Mouse (Mus musculus): ENCODE data around the gene Ccl6. TPM values are rescaled to one million over a fixed set of nuclear protein-coding genes. Genes with fewer than 3 reads are reported as not detected.
"Not testable (repeated sequence)": the region's sequence is repeated elsewhere in the genome, so short reads cannot be mapped to it uniquely, and the experiment has no call there.

Gene Ccl6
- total RNA-seq, 2 experiments from 2014 or later, result 5.5 to 9.3 TPM

DNA sequence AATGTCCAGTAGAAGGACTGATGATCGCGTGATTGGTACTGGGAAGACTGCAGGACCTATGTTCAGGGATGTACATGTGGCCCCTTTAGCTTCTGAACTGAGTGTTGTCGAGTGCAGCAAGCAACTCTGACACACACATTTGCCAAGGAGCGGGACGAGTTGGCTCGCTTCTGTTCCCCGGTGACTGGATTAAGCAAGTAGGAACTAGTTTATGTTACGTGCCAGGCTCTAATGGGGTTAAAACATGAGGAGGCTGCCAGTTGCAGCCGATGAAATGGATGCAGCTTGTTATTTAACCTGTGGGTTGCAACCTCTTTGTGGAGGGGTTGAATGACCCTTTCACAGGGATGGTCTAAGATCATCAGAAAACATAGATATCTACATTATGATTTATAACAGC, 24.8 kb downstream of the Ccl6 start:
- intact Hi-C loops (cut with DNase I), result no loop called here

DNA sequence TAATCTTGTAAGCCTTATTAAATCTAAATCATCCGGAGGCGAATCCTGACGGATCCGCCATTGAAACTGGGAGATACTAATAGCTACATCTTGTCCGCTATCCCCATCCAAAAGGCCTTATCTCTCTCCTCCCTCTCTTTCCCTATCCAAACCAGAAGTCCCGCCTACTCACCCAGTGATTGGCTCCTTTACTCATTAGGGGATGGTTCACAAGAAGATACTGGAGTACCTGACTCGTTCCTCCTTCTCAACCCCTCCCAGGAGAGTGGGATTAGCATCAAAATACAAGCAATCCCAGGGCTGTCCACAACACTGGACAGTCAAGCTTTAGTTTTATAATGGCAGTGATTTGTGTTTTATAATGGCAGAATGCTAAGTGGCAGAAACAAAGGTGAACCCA, 25.6 kb downstream of the Ccl6 start:
- Histone ChIP-seq H3K27ac (no peak overlapping the region), H3K4me3 (no peak overlapping the region)
- no peak for TF ChIP-seq CTCF (IDR thresholded peaks at IDR 0.05)
- intact Hi-C loops (cut with DNase I), result no loop called here
- DNase-seq, result no peak

More for the DNA sequence above, 24.8 kb downstream of the Ccl6 start:
- no peak for DNase-seq
- Histone ChIP-seq H3K27ac (no peak overlapping the region), H3K4me3 (no peak overlapping the region)
- no peak for TF ChIP-seq CTCF (IDR thresholded peaks at IDR 0.05)

DNA sequence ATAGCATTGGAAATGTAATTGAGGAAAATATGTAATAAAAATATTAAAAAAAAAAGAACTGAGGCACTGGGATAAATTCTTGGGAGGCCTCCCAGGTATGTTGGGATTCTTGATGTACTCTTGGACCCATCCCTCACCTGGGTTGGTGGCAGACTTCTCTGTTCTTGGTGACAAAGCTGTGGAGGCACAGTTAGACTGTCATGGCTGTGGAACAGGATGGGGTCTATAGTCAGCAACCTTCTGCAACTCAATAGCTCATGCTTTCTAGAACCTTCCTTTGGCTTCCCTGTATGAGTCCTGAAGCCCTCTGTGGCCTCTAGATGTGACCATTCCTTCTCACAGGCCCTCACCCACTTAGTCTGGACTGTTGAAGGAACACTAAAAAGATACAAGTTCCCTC, 26.3 kb downstream of the Ccl6 start:
- no peak overlapping the region for H3K4me3 ChIP-seq
- no peak for TF ChIP-seq CTCF (IDR thresholded peaks at IDR 0.05)
- DNase-seq, result no peak
- intact Hi-C loops (cut with DNase I), result no loop called here
- no peak overlapping the region for H3K27ac ChIP-seq

GRCm38 (mm10) chr11:83563754-83564153, 29.1 kb downstream of the Ccl6 start:
- Histone ChIP-seq H3K27ac (peak overlapping the region; percentile 29; the same call in 1 of the 2 replicates), H3K4me3 (no peak overlapping the region)
- intact Hi-C loops (cut with DNase I), result no loop called here
- peak; percentile 55 for DNase-seq
- TF ChIP-seq CTCF (IDR thresholded peaks at IDR 0.05), result no peak

DNA sequence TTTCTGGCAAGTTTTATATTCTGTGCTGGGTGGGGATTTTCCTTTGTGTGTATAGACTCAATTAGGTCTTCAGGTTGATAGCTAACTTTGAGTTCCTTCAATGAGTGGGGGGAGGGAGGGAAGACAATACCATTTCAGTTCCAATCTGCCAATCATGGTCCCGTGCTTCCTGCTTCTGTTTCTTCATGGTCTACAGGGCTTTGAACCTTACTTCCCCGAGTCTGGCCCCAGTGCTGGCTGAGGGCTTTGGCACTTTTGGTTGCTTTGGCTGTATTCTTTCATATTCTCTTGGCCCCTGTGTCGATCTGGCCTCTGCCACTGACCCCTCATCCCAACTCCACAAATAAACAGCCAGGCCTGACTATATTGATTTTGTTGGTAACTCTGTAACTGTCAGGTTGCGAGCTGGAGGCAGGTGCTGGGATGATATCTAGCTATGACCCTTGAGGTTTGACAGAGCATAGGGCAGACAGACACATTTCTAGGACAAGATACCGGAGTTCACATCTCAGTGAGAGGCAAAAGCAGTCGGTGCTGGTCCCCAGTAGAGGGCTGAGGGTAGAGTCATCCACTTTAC, 30.5 kb downstream of the Ccl6 start:
- DNase-seq, result no peak
- intact Hi-C loops (cut with DNase I), result no loop called here
- Histone ChIP-seq H3K27ac (no peak overlapping the region), H3K4me3 (no peak overlapping the region)
- no peak for TF ChIP-seq CTCF (IDR thresholded peaks at IDR 0.05)

DNA sequence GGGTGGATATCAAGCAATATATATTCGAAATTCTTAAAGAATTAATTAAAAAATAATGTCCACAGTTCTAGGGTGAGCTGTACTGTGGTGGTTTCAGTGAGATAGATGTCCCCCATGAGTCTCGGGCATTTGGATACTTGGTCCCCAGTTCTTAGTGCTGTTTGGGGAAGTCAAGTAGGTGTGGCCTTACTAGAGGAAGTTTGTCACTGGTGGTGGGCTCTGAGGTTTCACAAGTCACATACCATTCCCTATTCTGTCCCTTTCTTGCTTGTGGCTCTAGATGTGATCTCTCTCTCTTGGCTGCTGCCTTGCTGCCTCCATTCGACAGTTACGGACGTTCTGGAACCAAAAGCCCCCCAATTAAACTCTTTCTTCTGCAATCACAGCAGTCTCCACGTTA, 32.5 kb downstream of the Ccl6 start:
- Histone ChIP-seq H3K4me3 (no peak overlapping the region), H3K27ac (no peak overlapping the region)
- DNase-seq, result no peak
- intact Hi-C loops (cut with DNase I), result no loop called here
- no peak for TF ChIP-seq CTCF (IDR thresholded peaks at IDR 0.05)

GRCm38 (mm10) chr11:83557074-83557473, 35.8 kb downstream of the Ccl6 start:
- Histone ChIP-seq H3K27ac (no peak overlapping the region), H3K4me3 (no peak overlapping the region)
- TF ChIP-seq CTCF (IDR thresholded peaks at IDR 0.05), result no peak
- DNase-seq, result no peak
- intact Hi-C loops (cut with DNase I), result no loop called here

GRCm38 (mm10) chr11:83556085-83556781, 36.7 kb downstream of the Ccl6 start:
- intact Hi-C loops (cut with DNase I), result loop anchor here (1.0 kb wide), 1 partner anchor 183 kb away; no protein-coding TSS in a partner anchor
- no peak overlapping the region for H3K27ac ChIP-seq
- peak; percentile 82 for TF ChIP-seq CTCF (IDR thresholded peaks at IDR 0.05)
- no peak for DNase-seq
- no peak overlapping the region for H3K4me3 ChIP-seq

GRCm38 (mm10) chr11:83551668-83552067, 41.2 kb downstream of the Ccl6 start:
- no peak overlapping the region for H3K4me3 ChIP-seq
- no peak for DNase-seq
- intact Hi-C loops (cut with DNase I), result no loop called here
- H3K27ac ChIP-seq, result no peak overlapping the region
- TF ChIP-seq CTCF (IDR thresholded peaks at IDR 0.05), result no peak

- intact Hi-C loops (cut with DNase I); DNase-seq; H3K27ac ChIP-seq; H3K4me3 ChIP-seq: not testable (repeated sequence)
These were observed 41.9 kb downstream of the Ccl6 start for GRCm38 (mm10) chr11:83551037-83551436.

GRCm38 (mm10) chr11:83550186-83550632, 42.7 kb downstream of the Ccl6 start:
- Histone ChIP-seq H3K27ac (no peak overlapping the region), H3K4me3 (no peak overlapping the region)
- TF ChIP-seq CTCF (IDR thresholded peaks at IDR 0.05), result no peak
- intact Hi-C loops (cut with DNase I), result no loop called here
- no peak for DNase-seq

DNA sequence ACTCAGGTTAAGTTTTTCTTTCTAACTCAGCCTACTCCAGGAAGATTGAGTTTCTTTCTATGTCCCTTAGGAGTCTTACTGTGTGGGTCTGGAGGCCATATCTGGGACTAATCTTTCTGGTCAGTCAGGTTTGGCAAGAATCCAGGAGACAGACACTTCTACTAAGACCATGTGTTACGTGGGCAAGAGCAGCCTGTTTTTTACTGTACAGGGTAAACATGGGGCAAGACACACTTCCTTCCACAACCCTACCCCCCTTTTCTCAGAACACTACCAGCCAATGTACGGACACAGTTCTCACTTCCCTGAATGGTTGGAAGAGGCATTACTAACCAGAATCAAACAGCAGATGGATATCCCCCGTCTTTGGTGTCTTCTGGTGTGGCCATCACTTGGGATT, 48.7 kb downstream of the Ccl6 start:
- Histone ChIP-seq H3K4me3 (no peak overlapping the region), H3K27ac (no peak overlapping the region)
- no peak for DNase-seq
- TF ChIP-seq CTCF (IDR thresholded peaks at IDR 0.05), result no peak
- intact Hi-C loops (cut with DNase I), result no loop called here

DNA sequence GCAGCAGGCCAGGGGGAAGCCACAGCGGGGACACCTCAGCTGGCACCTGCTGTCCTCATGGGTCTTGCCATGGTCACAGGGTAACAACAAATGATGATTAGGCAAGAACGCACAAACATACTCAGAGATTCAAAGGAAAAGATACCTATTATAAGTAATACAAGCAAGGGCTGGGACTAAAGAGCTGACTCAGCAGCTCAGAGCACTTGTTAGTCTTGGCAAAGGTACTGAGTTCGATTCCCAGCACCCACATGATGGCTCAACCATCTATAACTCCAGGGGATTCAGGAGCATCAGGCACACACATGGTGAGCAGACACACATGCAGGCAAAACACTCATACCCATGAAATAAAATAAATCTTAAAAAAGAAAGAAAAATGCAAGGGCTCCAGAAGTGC, 51.5 kb downstream of the Ccl6 start:
- intact Hi-C loops (cut with DNase I), result no loop called here
- no peak for DNase-seq
- H3K4me3 ChIP-seq, result no peak overlapping the region
- no peak for TF ChIP-seq CTCF (IDR thresholded peaks at IDR 0.05)
- no peak overlapping the region for H3K27ac ChIP-seq

GRCm38 (mm10) chr11:83540931-83541330, 52.0 kb downstream of the Ccl6 start:
- Histone ChIP-seq H3K27ac (no peak overlapping the region), H3K4me3 (no peak overlapping the region)
- TF ChIP-seq CTCF (IDR thresholded peaks at IDR 0.05), result no peak
- intact Hi-C loops (cut with DNase I), result no loop called here
- DNase-seq, result no peak
